Mouse (Mus musculus) C2C12 (cell line): ENCODE measurements around the gene Kntc1.

Experiments
- CEBPB ChIP-seq: IDR thresholded peaks from one replicate; pipeline ENCODE4 v1.6.1; 2011; ENCODE audit warnings: low read depth, mild to moderate bottlenecking, control low read depth, moderate library complexity
- CTCF ChIP-seq: IDR thresholded peaks from one replicate; pipeline ENCODE4 v1.5.1; 2011; ENCODE audit not compliant: control insufficient read depth, insufficient read depth, insufficient read length
- FOSL1 ChIP-seq: IDR thresholded peaks from one replicate; pipeline ENCODE4 v1.8.0; 2011; ENCODE audit warnings: mild to moderate bottlenecking, low read length; ENCODE audit not compliant: poor library complexity, insufficient read depth, severe bottlenecking
- MAX ChIP-seq: IDR thresholded peaks from one replicate; pipeline ENCODE4 v1.6.1; 2011; ENCODE audit warnings: mild to moderate bottlenecking, control low read depth
- MYOD1 ChIP-seq: IDR thresholded peaks from one replicate; pipeline ENCODE4 v1.6.1; 2011; ENCODE audit warnings: low read depth; ENCODE audit not compliant: control insufficient read depth, insufficient read length
- MYOG ChIP-seq: IDR thresholded peaks from one replicate; pipeline ENCODE4 v1.6.1; 2011; ENCODE audit not compliant: control insufficient read depth, insufficient read length; ENCODE audit errors: extremely low read depth
- USF1 ChIP-seq: IDR thresholded peaks from one replicate; pipeline ENCODE4 v1.6.1; 2011; ENCODE audit warnings: low read depth, mild to moderate bottlenecking, control low read depth, moderate library complexity

DNA sequence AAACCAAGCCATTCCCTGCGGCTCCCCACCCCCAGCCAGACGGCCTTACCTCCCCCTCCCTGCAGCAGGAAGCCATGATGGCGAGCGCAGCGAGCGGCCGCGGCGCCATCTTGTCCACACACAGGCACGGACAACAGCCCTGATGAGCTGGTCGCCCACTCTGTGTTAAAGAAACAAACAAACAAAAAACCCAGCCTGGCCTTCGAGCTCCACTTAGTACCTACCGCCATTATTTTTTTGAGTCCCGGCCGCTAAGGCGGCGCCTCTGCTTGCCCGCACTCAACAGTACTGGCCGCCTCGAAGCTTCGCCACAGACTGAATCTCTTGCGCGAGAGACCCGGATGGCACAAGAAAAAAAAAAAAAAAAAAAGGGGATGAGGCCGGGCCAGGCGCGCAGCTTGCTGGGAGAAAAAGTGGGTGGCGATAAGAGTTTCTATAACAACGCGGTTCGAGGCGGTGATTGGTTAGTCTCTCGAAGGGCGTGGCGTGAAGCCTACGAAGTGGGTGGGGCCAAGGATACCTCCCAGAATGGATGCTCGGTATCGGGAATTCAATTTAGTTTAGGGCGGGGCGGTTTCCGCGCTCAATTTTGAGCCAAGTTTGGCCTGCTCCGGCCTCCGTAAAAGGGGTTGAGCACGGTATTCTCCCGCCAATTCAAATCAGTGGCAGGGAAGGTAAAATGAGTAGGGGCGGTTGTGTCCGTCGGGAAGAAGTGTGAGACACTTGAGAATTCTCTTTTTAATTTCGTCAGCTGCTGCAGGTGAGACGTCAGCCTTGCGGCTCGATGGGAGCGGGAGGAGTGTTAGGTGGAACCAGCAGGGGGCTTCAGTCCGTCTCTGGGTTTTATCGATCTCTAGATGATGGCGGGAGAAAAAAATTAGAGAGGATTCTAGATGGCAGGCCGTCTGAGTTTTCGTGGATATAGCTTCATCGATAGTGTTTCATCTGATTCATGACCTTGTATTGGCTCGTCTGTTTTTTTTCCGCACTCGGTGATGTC is at the start of gene Kntc1, which contains the start of gene Rsrc2:
- TF ChIP-seq MYOD1 (no peak), CEBPB (no peak), CTCF (no peak), MAX (peak; percentile 41), USF1 (no peak), MYOG (no peak), FOSL1 (no peak)
